Mouse (Mus musculus) heart, embryonic 12.5 days (tissue): ENCODE measurements around the gene Tacc3. TPM values are rescaled to one million over a fixed set of nuclear protein-coding genes. Genes with fewer than 3 reads are reported as not detected.

Source experiments
- ATAC-seq: fragments of 200-750 bp; cut with Nextera tagmentation; 2 replicates; pipeline ENCODE4 v1.8.0; 2017; ENCODE audit warnings: moderate TSS enrichment, moderate library complexity; ENCODE audit not compliant: insufficient number of reproducible peaks, low FRiP score
- H3K27ac ChIP-seq: fragments of 300-500 bp; sonication (generic); 2 replicates; pipeline ENCODE4 v1.5.1; 2016; ENCODE audit warnings: mild to moderate bottlenecking, moderate library complexity; ENCODE audit not compliant: poor library complexity, severe bottlenecking
- H3K27me3 ChIP-seq: fragments of 300-500 bp; sonication (generic); replicated peaks from 2 replicates; pipeline ENCODE4 v1.6.1; 2016; ENCODE audit warnings: mild to moderate bottlenecking, moderate library complexity
- H3K36me3 ChIP-seq: fragments of 300-500 bp; sonication (generic); 2 replicates; pipeline ENCODE4 v1.6.1; 2016; ENCODE audit warnings: mild to moderate bottlenecking, moderate library complexity
- H3K4me1 ChIP-seq: fragments of 300-500 bp; sonication (generic); replicated peaks from 2 replicates; pipeline ENCODE4 v1.6.1; 2016; ENCODE audit warnings: mild to moderate bottlenecking
- H3K4me2 ChIP-seq: fragments of 300-500 bp; sonication (generic); 2 replicates; pipeline ENCODE4 v1.6.1; 2016; ENCODE audit warnings: mild to moderate bottlenecking, moderate library complexity
- H3K4me3 ChIP-seq: fragments of 300-500 bp; sonication (generic); 2 replicates; pipeline ENCODE4 v1.5.1; 2016; ENCODE audit warnings: mild to moderate bottlenecking
- H3K9ac ChIP-seq: fragments of 300-500 bp; sonication (generic); 2 replicates; pipeline ENCODE4 v1.6.1; 2016; ENCODE audit warnings: mild to moderate bottlenecking, moderate library complexity
- H3K9me3 ChIP-seq: fragments of 300-500 bp; sonication (generic); replicated peaks from 2 replicates; pipeline ENCODE4 v1.6.1; 2016; ENCODE audit warnings: mild to moderate bottlenecking, moderate library complexity
- WGBS: fragments of 180-500 bp; shearing (Covaris S2); methylation state at CpG from one replicate; pipeline ENCODE4 v1.1.7; 2016; 5-methylcytosine and 5-hydroxymethylcytosine counted together
- polyA plus RNA-seq: library from polyadenylated mRNA; unstranded; fragments of >200 nt; fragmentation: Nextera tagmentation; extraction: Ambion mirVana; gene quantifications from 2 replicates; pipeline ENCODE4 v1.2.1, GENCODE M21; 2016

Tacc3 gene
- polyA plus RNA-seq, 1 experiment from 2014 or later, result 152 TPM

- H3K9ac ChIP-seq, result peak overlapping the region; percentile 75
- H3K9me3 ChIP-seq, result no peaks in the 10 kb centered on the region
- peaks cover 26% of the 10 kb centered on the region for H3K27me3 ChIP-seq
- 11% methylated on average over 36 of the region's 36 CpGs for WGBS
- ATAC-seq, result no peak
- H3K27ac ChIP-seq, result no peak overlapping the region
- peak overlapping the region; percentile 60 for H3K4me3 ChIP-seq
- peaks cover 5% of the 10 kb centered on the region; the same call in 1 of the 2 replicates for H3K36me3 ChIP-seq
- H3K4me2 ChIP-seq, result peak overlapping the region; percentile 88
- H3K4me1 ChIP-seq, result peaks cover 32% of the 10 kb centered on the region
Measured at GRCm38 (mm10) chr5:33723641-33724465, 65.9 kb downstream of the Tacc3 start.

GRCm38 (mm10) chr5:33726081-33726647 is 68.2 kb downstream of the Tacc3 start:
- Histone ChIP-seq H3K36me3 (peaks cover 5% of the 10 kb centered on the region), H3K9ac (no peak overlapping the region), H3K27me3 (peaks cover 28% of the 10 kb centered on the region), H3K4me3 (no peak overlapping the region), H3K4me2 (no peak overlapping the region), H3K27ac (no peak overlapping the region), H3K4me1 (peaks cover 23% of the 10 kb centered on the region), H3K9me3 (no peaks in the 10 kb centered on the region)
- WGBS, result 86% methylated on average over 7 of the region's 7 CpGs
- no peak for ATAC-seq

- Histone ChIP-seq H3K4me3 (no peak overlapping the region), H3K27ac (no peak overlapping the region), H3K4me2 (no peak overlapping the region), H3K9ac (no peak overlapping the region), H3K36me3 (peaks cover 11% of the 10 kb centered on the region), H3K27me3 (peaks cover 34% of the 10 kb centered on the region), H3K9me3 (no peaks in the 10 kb centered on the region), H3K4me1 (peaks cover 19% of the 10 kb centered on the region)
- 71% methylated on average over 1 of the region's 1 CpGs for WGBS
- ATAC-seq, result no peak
Measured at GRCm38 (mm10) chr5:33726891-33727290, 69.0 kb downstream of the Tacc3 start.

Other genes with a start within 250 kb of the Tacc3 start
- gene Nkx1-1, start 224.2 kb upstream of the Tacc3 start, polyA plus RNA-seq, result not detected in 2 replicates
- gene Fam53a, start 28.5 kb upstream of the Tacc3 start, polyA plus RNA-seq, result 52.9 and 53.5 TPM in 2 replicates
- gene Gm9903, start 28.2 kb upstream of the Tacc3 start, polyA plus RNA-seq, result 0.73 and 1.0 TPM in 2 replicates
- gene Slbp, start 5.6 kb upstream of the Tacc3 start, polyA plus RNA-seq, result 135 and 140 TPM in 2 replicates
- gene Tmem129, start 288 bp downstream of the Tacc3 start, polyA plus RNA-seq, result 34.3 and 34.9 TPM in 2 replicates
- 6.3 and 7.9 TPM in 2 replicates for gene Fgfr3, start 63.5 kb downstream of the Tacc3 start, polyA plus RNA-seq
- gene Letm1, start 124.7 kb downstream of the Tacc3 start, polyA plus RNA-seq, result 51.7 and 53.1 TPM in 2 replicates
- 43.7 and 50.9 TPM in 2 replicates for gene Nsd2, start 162.6 kb downstream of the Tacc3 start, polyA plus RNA-seq